Mouse (Mus musculus): Measurements from ENCODE around the gene Pde3a.

DNA sequence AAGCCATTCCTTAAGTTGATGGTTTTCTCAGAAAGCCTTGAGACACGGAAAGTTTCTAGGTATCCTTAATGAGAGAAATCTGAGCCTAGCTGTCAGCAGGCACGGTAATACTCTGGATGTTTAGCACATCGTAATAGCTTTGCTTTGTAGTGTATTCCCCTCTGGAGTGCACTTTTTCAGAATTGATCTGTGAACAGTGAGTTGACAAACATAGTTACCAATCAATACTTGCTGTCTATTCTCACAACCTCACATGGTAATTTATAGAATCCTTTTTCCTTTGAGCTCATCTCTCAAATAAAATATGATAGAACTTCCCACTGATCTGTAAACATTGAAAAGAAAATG lies 21.4 kb upstream of the Pde3a start:
- TF ChIP-seq CTCF (IDR thresholded peaks at IDR 0.05; ENCODE audit: low read depth) (no peak), EP300 (optimal IDR thresholded peaks at IDR 0.05) (no peak)

All from stomach, postnatal 0 days (tissue).